Mouse (Mus musculus): ENCODE measurements at regions not wholly inside any gene's neighbourhood (a gene's known extent, or its start where the extent isn't known, plus 50 kb on each side); places are given as distances from the start of the nearest gene placed in this dataset.

DNA sequence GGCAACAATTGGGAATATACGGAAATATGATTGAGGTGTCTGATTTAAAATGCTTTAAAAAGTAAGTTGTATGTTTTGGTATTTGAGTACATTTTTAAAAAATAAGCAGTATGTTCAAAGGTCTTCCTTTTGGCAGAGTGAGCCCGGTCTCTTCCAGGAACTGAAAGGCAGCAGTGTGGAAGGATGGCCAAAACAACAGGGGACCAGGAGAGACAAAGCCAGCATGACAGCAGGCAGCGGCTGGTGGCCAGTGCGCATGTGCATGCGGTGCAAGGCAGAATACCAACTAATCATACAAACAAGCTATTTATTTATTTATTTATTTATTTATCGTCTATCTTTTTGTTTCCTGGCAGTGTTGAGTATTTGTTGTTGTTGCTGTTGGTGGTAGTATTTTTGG, 59.9 kb upstream of the Krr1 start:
- no peak overlapping the region for H3K4me3 ChIP-seq (ENCODE audit: low read depth, low read length)
- H3K36me3 ChIP-seq (ENCODE audit: control insufficient read depth, insufficient read depth, low read length) = no peaks in the 10 kb centered on the region
- no peak overlapping the region for H3K4me2 ChIP-seq (ENCODE audit: low read depth, low read length)
- no peaks in the 10 kb centered on the region for H3K4me1 ChIP-seq (ENCODE audit: control insufficient read depth, insufficient read depth, low read length)
- no peak overlapping the region for H3K27ac ChIP-seq (replicated peaks; ENCODE audit: low read depth, low read length)
- no peaks in the 10 kb centered on the region for H3K27me3 ChIP-seq (replicated peaks; ENCODE audit: control insufficient read depth, insufficient read depth, low read length)
- ATAC-seq (ENCODE audit: low read depth) (no peak), DNase-seq (ENCODE audit: low spot score) (no peak)
- H3K9ac ChIP-seq (ENCODE audit: low read depth, low read length) = no peak overlapping the region
- 93% methylated on average over 6 of the region's 6 CpGs for WGBS
- no peaks in the 10 kb centered on the region for H3K9me3 ChIP-seq (ENCODE audit: control insufficient read depth, low read length)

DNA sequence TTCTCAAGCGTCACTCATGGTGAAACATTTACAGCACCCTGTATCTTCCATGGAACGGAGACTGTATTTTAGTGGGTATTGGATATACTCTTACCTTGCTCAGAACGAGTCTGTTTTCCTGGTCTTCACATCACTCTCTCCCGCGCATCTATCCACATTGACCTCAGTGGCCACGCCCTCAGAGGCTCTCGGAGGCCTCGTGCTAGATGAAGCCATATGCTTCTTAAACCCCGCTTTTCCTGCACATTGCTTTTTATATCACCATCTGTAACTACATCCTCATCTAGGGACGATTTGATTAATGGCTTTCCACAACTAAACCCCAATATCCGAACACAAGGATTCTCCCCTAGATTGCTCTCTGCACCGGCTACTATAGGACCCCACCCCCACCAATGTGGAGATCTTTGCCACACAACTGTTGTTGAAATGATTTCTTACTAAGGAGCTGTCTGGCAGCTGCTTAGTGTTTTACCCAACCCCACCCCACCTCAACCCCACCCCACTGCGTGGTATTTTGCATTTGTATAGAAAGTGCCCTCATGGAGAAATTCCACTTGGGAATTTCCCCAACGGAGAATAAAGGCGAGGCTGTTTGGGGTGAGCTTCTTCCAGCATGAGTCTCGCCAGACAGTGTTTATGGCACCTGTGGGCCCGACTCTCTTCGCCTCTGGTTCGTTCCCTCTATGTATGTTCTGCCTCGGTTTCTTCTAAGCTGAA, 59.2 kb upstream of the Krr1 start:
- H3K27me3 ChIP-seq (replicated peaks; ENCODE audit: control insufficient read depth, insufficient read depth, low read length) = no peaks in the 10 kb centered on the region
- H3K27ac ChIP-seq (replicated peaks; ENCODE audit: low read depth, low read length) = no peak overlapping the region
- no peak overlapping the region for H3K4me3 ChIP-seq (ENCODE audit: low read depth, low read length)
- DNase-seq (ENCODE audit: low spot score) (no peak), ATAC-seq (ENCODE audit: low read depth) (no peak)
- no peak overlapping the region for H3K9ac ChIP-seq (ENCODE audit: low read depth, low read length)
- no peaks in the 10 kb centered on the region for H3K36me3 ChIP-seq (ENCODE audit: control insufficient read depth, insufficient read depth, low read length)
- H3K9me3 ChIP-seq (ENCODE audit: control insufficient read depth, low read length) = no peaks in the 10 kb centered on the region
- H3K4me1 ChIP-seq (ENCODE audit: control insufficient read depth, insufficient read depth, low read length) = no peaks in the 10 kb centered on the region
- H3K4me2 ChIP-seq (ENCODE audit: low read depth, low read length) = no peak overlapping the region
- WGBS = 83% methylated on average over 20 of the region's 20 CpGs

DNA sequence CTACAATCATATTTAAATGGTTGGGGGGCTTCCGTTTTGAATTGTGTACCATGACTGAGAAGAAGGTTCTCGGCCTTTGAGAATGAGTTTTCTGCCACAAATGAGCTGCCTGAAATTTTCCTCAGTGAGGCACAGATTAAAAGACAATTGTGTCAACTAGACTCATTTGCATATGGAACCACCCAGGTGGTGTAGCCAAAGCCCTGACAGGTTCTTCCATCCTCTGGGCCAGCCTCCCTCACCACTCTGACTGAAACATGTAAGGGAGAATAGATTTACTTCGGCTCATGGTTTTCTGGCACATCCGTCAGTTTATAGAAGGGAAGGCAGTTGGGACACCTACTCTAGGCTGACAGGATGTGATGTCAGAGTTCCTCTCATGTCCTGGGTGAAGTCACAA, 58.2 kb upstream of the Krr1 start:
- H3K4me3 ChIP-seq (ENCODE audit: low read depth, low read length) = no peak overlapping the region
- no peaks in the 10 kb centered on the region for H3K27me3 ChIP-seq (replicated peaks; ENCODE audit: control insufficient read depth, insufficient read depth, low read length)
- H3K4me2 ChIP-seq (ENCODE audit: low read depth, low read length) = no peak overlapping the region
- no peak for DNase-seq (ENCODE audit: low spot score)
- H3K4me1 ChIP-seq (ENCODE audit: control insufficient read depth, insufficient read depth, low read length) = no peaks in the 10 kb centered on the region
- H3K9ac ChIP-seq (ENCODE audit: low read depth, low read length) = no peak overlapping the region
- ATAC-seq (ENCODE audit: low read depth) = no peak
- no peaks in the 10 kb centered on the region for H3K36me3 ChIP-seq (ENCODE audit: control insufficient read depth, insufficient read depth, low read length)
- H3K27ac ChIP-seq (replicated peaks; ENCODE audit: low read depth, low read length) = no peak overlapping the region
- 83% methylated on average over 4 of the region's 4 CpGs for WGBS
- no peaks in the 10 kb centered on the region for H3K9me3 ChIP-seq (ENCODE audit: control insufficient read depth, low read length)

DNA sequence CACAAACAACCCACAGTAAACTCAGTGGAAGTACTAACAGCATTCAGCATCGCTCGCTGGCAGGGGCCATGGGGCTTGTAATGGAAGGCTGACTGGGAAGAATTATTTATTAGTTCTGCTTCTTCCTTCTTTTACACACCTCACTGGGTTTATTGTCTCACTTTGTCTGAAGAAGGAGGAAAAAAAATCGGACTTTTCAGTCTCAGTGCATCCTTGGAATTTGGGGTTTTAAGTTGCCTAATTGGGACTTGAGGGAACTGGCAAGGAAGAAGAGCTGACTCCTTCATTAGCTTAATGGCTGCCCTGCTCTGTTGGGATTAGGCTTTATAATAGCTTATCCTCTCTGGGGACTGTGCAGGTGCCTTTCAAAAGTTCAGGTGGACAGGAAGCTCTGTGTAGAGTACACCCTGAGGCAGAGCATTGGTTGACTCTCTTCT, 54.4 kb upstream of the Krr1 start:
- Histone ChIP-seq H3K36me3 (ENCODE audit: control insufficient read depth, insufficient read depth, low read length) (no peaks in the 10 kb centered on the region), H3K27ac (replicated peaks; ENCODE audit: low read depth, low read length) (no peak overlapping the region), H3K4me1 (ENCODE audit: control insufficient read depth, insufficient read depth, low read length) (no peaks in the 10 kb centered on the region), H3K4me3 (ENCODE audit: low read depth, low read length) (no peak overlapping the region), H3K9ac (ENCODE audit: low read depth, low read length) (no peak overlapping the region), H3K9me3 (ENCODE audit: control insufficient read depth, low read length) (no peaks in the 10 kb centered on the region), H3K4me2 (ENCODE audit: low read depth, low read length) (no peak overlapping the region), H3K27me3 (replicated peaks; ENCODE audit: control insufficient read depth, insufficient read depth, low read length) (no peaks in the 10 kb centered on the region)
- ATAC-seq (ENCODE audit: low read depth) (peak; percentile 87), DNase-seq (ENCODE audit: low spot score) (peak; percentile 45)
- 68% methylated on average over 3 of the region's 3 CpGs for WGBS

DNA sequence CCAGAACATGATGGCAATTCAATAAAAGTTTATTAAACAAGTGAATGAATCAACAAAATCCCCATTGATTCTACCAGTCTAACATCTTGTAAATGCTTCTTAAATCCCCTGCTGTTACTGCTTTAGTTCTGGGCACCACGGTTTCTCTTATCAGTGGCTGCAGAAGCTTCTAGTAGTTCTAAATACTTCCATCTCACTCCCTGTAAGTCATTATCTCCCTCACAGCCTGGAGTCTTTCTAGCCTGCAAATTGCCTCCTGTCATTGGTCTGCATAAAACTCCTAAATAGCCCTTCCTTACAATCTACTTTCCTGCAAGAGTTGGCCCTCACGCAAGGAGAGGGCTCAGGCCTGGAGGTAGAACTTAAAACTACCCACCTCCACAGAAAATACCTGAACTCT, 53.0 kb upstream of the Krr1 start:
- 86% methylated on average over 2 of the region's 2 CpGs for WGBS
- Histone ChIP-seq H3K4me1 (ENCODE audit: control insufficient read depth, insufficient read depth, low read length) (peaks cover 4% of the 10 kb centered on the region; the same call in 1 of the 2 replicates), H3K27ac (replicated peaks; ENCODE audit: low read depth, low read length) (no peak overlapping the region), H3K36me3 (ENCODE audit: control insufficient read depth, insufficient read depth, low read length) (no peaks in the 10 kb centered on the region), H3K9ac (ENCODE audit: low read depth, low read length) (no peak overlapping the region), H3K4me2 (ENCODE audit: low read depth, low read length) (no peak overlapping the region), H3K9me3 (ENCODE audit: control insufficient read depth, low read length) (no peaks in the 10 kb centered on the region), H3K27me3 (replicated peaks; ENCODE audit: control insufficient read depth, insufficient read depth, low read length) (no peaks in the 10 kb centered on the region), H3K4me3 (ENCODE audit: low read depth, low read length) (no peak overlapping the region)
- ATAC-seq (ENCODE audit: low read depth) (no peak), DNase-seq (ENCODE audit: low spot score) (no peak)

DNA sequence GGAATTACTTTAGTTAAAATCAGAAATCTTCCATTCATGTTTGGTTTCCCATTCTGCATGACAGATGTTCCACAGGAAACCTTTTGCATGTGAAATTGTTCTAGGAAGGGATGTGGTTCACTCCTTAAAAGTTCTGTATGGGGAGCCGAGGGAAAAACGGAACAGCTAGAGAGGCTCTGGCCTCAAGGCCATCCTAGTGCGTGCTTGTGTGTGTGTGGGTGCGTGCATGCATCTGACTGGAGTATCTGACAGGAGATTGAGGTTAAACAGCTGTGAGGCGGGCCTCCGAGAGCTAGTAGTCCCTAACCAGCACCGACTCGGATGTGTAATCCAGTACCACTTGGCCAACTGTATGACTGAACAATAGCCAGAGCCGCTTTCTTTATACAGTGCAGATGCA, 51.0 kb upstream of the Krr1 start:
- no peak overlapping the region for H3K4me2 ChIP-seq (ENCODE audit: low read depth, low read length)
- H3K4me3 ChIP-seq (ENCODE audit: low read depth, low read length) = no peak overlapping the region
- H3K4me1 ChIP-seq (ENCODE audit: control insufficient read depth, insufficient read depth, low read length) = peaks cover 8% of the 10 kb centered on the region; the same call in 1 of the 2 replicates
- WGBS = 75% methylated on average over 9 of the region's 9 CpGs
- no peaks in the 10 kb centered on the region for H3K36me3 ChIP-seq (ENCODE audit: control insufficient read depth, insufficient read depth, low read length)
- DNase-seq (ENCODE audit: low spot score) (peak; percentile 34), ATAC-seq (ENCODE audit: low read depth) (no peak)
- no peaks in the 10 kb centered on the region for H3K9me3 ChIP-seq (ENCODE audit: control insufficient read depth, low read length)
- no peak overlapping the region for H3K27ac ChIP-seq (replicated peaks; ENCODE audit: low read depth, low read length)
- 0 out of 2 replicates have a peak, but pooled peaks cover 3% of the 10 kb centered on the region for H3K27me3 ChIP-seq (replicated peaks; ENCODE audit: control insufficient read depth, insufficient read depth, low read length)
- H3K9ac ChIP-seq (ENCODE audit: low read depth, low read length) = no peak overlapping the region

Data from embryonic facial prominence, embryonic 14.5 days (tissue).